Comparison of ENCODE assay signal across 8 mouse cellular contexts in the genomic region with DNA sequence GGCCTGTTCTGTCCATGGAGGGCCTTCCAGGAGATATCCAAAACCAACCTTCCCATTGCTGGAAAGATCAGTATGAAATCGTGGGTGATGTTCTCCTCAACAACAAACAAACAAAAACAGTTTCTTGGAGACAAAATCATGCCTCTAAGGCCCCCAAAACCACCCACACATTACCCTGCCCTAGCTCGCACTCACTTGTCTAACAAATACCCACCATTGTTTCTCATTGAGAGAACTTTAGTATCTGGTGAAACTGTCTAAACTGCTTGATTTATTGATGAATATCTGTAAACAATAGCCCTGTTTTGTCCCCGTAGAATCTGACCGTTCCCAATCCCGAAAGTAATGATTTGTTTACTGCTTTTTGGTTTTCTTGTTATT. TPM values are rescaled to one million over a fixed set of nuclear protein-coding genes. Genes with fewer than 3 reads are reported as not detected.
A peak's percentile ranks its signal among the peaks of the same experiment; 100 is the strongest.
DNase-seq lines count a peak whose midpoint lies in the region; ATAC-seq and TF ChIP-seq lines count a peak whose summit lies in the region.

No protein-coding gene starts in this region.

- no peak for TF ChIP-seq POLR2A in bone marrow macrophage, adult 2 months (IDR thresholded peaks at IDR 0.05; ENCODE audit: borderline replicate concordance, low read depth, low read length)

- H3K4me1 ChIP-seq in heart, postnatal 0 days (ENCODE audit: control insufficient read depth, insufficient read depth): peaks cover 20% of the 10 kb centered on the region; the same call in 1 of the 2 replicates
- peaks cover 17% of the 10 kb centered on the region for H3K4me1 ChIP-seq in bone marrow macrophage, adult 2 months (ENCODE audit: control insufficient read depth, insufficient read depth, low read length)
- H3K4me1 ChIP-seq in hindbrain, embryonic 14.5 days (replicated peaks; ENCODE audit: control insufficient read depth, insufficient read depth, low read length): peaks cover 19% of the 10 kb centered on the region
- peaks cover 10% of the 10 kb centered on the region; the same call in 1 of the 2 replicates for H3K4me1 ChIP-seq in midbrain, embryonic 12.5 days

- H3K27ac ChIP-seq in heart, postnatal 0 days (ENCODE audit: low read depth): peak overlapping the region; percentile 97
- H3K27ac ChIP-seq in bone marrow macrophage, adult 2 months (ENCODE audit: insufficient read depth, low read depth, low read length): peak overlapping the region; percentile 59
- peak overlapping the region; percentile 95 for H3K27ac ChIP-seq in hindbrain, embryonic 14.5 days
- peak overlapping the region; percentile 95 for H3K27ac ChIP-seq in midbrain, embryonic 12.5 days (replicated peaks)

- no peak for TF ChIP-seq EP300 in heart, postnatal 0 days (IDR thresholded peaks at IDR 0.05; ENCODE audit: low read depth)

- no peaks in the 10 kb centered on the region for H3K36me3 ChIP-seq in heart, postnatal 0 days (replicated peaks; ENCODE audit: control insufficient read depth, insufficient read depth, low read length)
- H3K36me3 ChIP-seq in hindbrain, embryonic 14.5 days (replicated peaks; ENCODE audit: control insufficient read depth, insufficient read depth): no peaks in the 10 kb centered on the region
- H3K36me3 ChIP-seq in midbrain, embryonic 12.5 days: no peaks in the 10 kb centered on the region

- no peaks in the 10 kb centered on the region for H3K27me3 ChIP-seq in heart, postnatal 0 days (ENCODE audit: control insufficient read depth, insufficient read depth, low read length)
- no peaks in the 10 kb centered on the region for H3K27me3 ChIP-seq in hindbrain, embryonic 14.5 days (ENCODE audit: control insufficient read depth, insufficient read depth, low read length)
- H3K27me3 ChIP-seq in midbrain, embryonic 12.5 days: no peaks in the 10 kb centered on the region

- peak overlapping the region; percentile 100 for H3K4me3 ChIP-seq in heart, postnatal 0 days (ENCODE audit: low read depth, low read length)
- peak overlapping the region; percentile 54 for H3K4me3 ChIP-seq in bone marrow macrophage, adult 2 months (ENCODE audit: insufficient read depth, low read length)
- H3K4me3 ChIP-seq in hindbrain, embryonic 14.5 days (replicated peaks; ENCODE audit: low read length): peak overlapping the region; percentile 99
- peak overlapping the region; percentile 97 for H3K4me3 ChIP-seq in midbrain, embryonic 12.5 days

- DNase-seq in heart, postnatal 0 days (ENCODE audit: low spot score): no peak
- DNase-seq in heart, postnatal 4 days: no peak
- DNase-seq in hindbrain, embryonic 14.5 days (ENCODE audit: low spot score): no peak
- no peak for DNase-seq in adrenal gland, adult 18-20 months (ENCODE audit: low spot score in 2 of 2)
- DNase-seq in thymus, postnatal 14 days: no peak
- no peak for DNase-seq in cerebellum, postnatal 36 days

- ATAC-seq in heart, postnatal 0 days (ENCODE audit: insufficient read depth, low read depth): no peak; the same call in 1 of the 2 replicates
- no peak; the same call in 1 of the 2 replicates for ATAC-seq in hindbrain, embryonic 14.5 days (ENCODE audit: low FRiP score)
- ATAC-seq in midbrain, embryonic 12.5 days (ENCODE audit: low FRiP score, low read depth): no peak; the same call in 1 of the 2 replicates

- peak overlapping the region; percentile 98; the same call in 1 of the 2 replicates for H3K9ac ChIP-seq in heart, postnatal 0 days (replicated peaks; ENCODE audit: low read depth, low read length)
- H3K9ac ChIP-seq in hindbrain, embryonic 14.5 days: peak overlapping the region; percentile 97
- peak overlapping the region; percentile 58 for H3K9ac ChIP-seq in midbrain, embryonic 12.5 days (replicated peaks)

- peak overlapping the region; percentile 77 for H3K4me2 ChIP-seq in heart, postnatal 0 days (ENCODE audit: low read depth, low read length)
- peak overlapping the region; percentile 86 for H3K4me2 ChIP-seq in hindbrain, embryonic 14.5 days (replicated peaks)
- H3K4me2 ChIP-seq in midbrain, embryonic 12.5 days (replicated peaks): peak overlapping the region; percentile 56

- 75% methylated on average over 5 of the region's 5 CpGs for WGBS in heart, postnatal 0 days
- 62% methylated on average over 5 of the region's 5 CpGs for WGBS in hindbrain, embryonic 14.5 days
- 74% methylated on average over 5 of the region's 5 CpGs for WGBS in midbrain, embryonic 12.5 days

- TF ChIP-seq CTCF in heart, postnatal 0 days (IDR thresholded peaks at IDR 0.05; ENCODE audit: low read depth): no peak
- no peak for TF ChIP-seq CTCF in bone marrow macrophage, adult 2 months (IDR thresholded peaks at IDR 0.05; ENCODE audit: low read depth, low read length)

- H3K9me3 ChIP-seq in heart, postnatal 0 days (replicated peaks; ENCODE audit: control insufficient read depth, low read length): no peaks in the 10 kb centered on the region
- no peaks in the 10 kb centered on the region for H3K9me3 ChIP-seq in hindbrain, embryonic 14.5 days (ENCODE audit: control insufficient read depth, low read length)
- no peaks in the 10 kb centered on the region for H3K9me3 ChIP-seq in midbrain, embryonic 12.5 days

RNA-seq across cellular contexts. Expression of gene Tent2, which starts 0.5 kb away (rescaled TPM):
- total RNA-seq in heart, postnatal 0 days (2014; rRNA removed; ENCODE audit: low replicate concordance): 32.1 and 34.0 TPM in 2 replicates
- 18.9 and 19.2 TPM in 2 replicates for polyA plus RNA-seq in heart, postnatal 0 days (2015; fragmentation: Nextera tagmentation; extraction: Ambion mirVana)
- 10 to 100 TPM; 27.4 to 28.1 TPM for total RNA-seq in heart, postnatal 4 days (2021)
- polyA plus RNA-seq in bone marrow macrophage, adult 2 months (2012; ENCODE audit: insufficient read depth, insufficient read length, missing spikeins): 117 and 162 TPM in 2 replicates
- 44.6 and 48.5 TPM in 2 replicates for polyA plus RNA-seq in hindbrain, embryonic 14.5 days (2014; fragmentation: Nextera tagmentation; extraction: Ambion mirVana)
- 59.9 and 61.9 TPM in 2 replicates for polyA plus RNA-seq in midbrain, embryonic 12.5 days (2016; fragmentation: Nextera tagmentation; extraction: Ambion mirVana)
- total RNA-seq in adrenal gland, adult 18-20 months (2021): 10 to 100 TPM; 26.9 to 30.1 TPM

RNA-seq across cellular contexts. Expression of gene Cmya5, which starts 48.1 kb away (rescaled TPM):
- total RNA-seq in heart, postnatal 0 days (2014; rRNA removed; ENCODE audit: low replicate concordance): 30.7 and 34.6 TPM in 2 replicates
- 7.3 and 8.3 TPM in 2 replicates for polyA plus RNA-seq in heart, postnatal 0 days (2015; fragmentation: Nextera tagmentation; extraction: Ambion mirVana)
- total RNA-seq in heart, postnatal 4 days (2021): 10 to 100 TPM; 76.0 to 82.2 TPM
- polyA plus RNA-seq in bone marrow macrophage, adult 2 months (2012; ENCODE audit: insufficient read depth, insufficient read length, missing spikeins): 0.04 TPM in 1 of 2 replicates, not detected in the other
- polyA plus RNA-seq in hindbrain, embryonic 14.5 days (2014; fragmentation: Nextera tagmentation; extraction: Ambion mirVana): 0.24 and 0.42 TPM in 2 replicates
- polyA plus RNA-seq in midbrain, embryonic 12.5 days (2016; fragmentation: Nextera tagmentation; extraction: Ambion mirVana): 0.07 TPM in 1 of 2 replicates, not detected in the other
- under 1 TPM; 0.20 to 0.99 TPM for total RNA-seq in adrenal gland, adult 18-20 months (2021)
